Comparison of ENCODE assay signal across 19 mouse cellular contexts in genomic region chr17:59397404-59397803, GRCm38 (mm10).
A peak's percentile ranks its signal among the peaks of the same experiment; 100 is the strongest.
DNase-seq lines count a peak whose midpoint lies in the region; TF ChIP-seq lines count a peak whose summit lies in the region.
"Had no signal": no experiment of that assay in that cellular context is flagged by ENCODE, and none has a peak within 500 bp of the region (broad histone marks: within the 10 kb centered on the region; RNA-seq: fewer than 3 reads in every experiment).

No protein-coding gene starts in this region.

- H3K27me3 ChIP-seq in MEL (ENCODE audit: control insufficient read depth in 1 of 2, insufficient read depth in 2 of 2, low read length in 2 of 2) = no peaks in the 10 kb centered on the region
- H3K27me3 ChIP-seq: CH12.LX had no signal

- no peak overlapping the region for H3K27ac ChIP-seq in MEL (ENCODE audit: control insufficient read depth, low read depth, low read length)

- H3K9me3 ChIP-seq in MEL (replicated peaks; ENCODE audit: insufficient read depth, low read length) = no peaks in the 10 kb centered on the region

- H3K36me3 ChIP-seq in MEL (ENCODE audit: control insufficient read depth in 1 of 2, insufficient read depth in 2 of 2, low read length in 2 of 2) = peaks cover 0 to 5% of the 10 kb centered on the region in 2 experiments; a peak in 1 of 4 replicates
- H3K36me3 ChIP-seq: G1E had no signal

- intact Hi-C loops in heart, postnatal 14 days (cut with DNase I) = no loop called here

- H3K9ac ChIP-seq in MEL (ENCODE audit: control insufficient read depth, low read depth, low read length, poor library complexity, severe bottlenecking) = no peak overlapping the region

- peaks cover 0 to 3% of the 10 kb centered on the region in 2 experiments; a peak in 2 of 4 replicates for H3K4me1 ChIP-seq in MEL (ENCODE audit: control insufficient read depth in 1 of 2, insufficient read depth in 2 of 2, low read length in 2 of 2)

- DNase-seq in MEL (ENCODE audit: low read depth, low spot score) = peak; percentile 64
- DNase-seq in MEL-GATA-1-ER (ENCODE audit: extremely low read depth, low read depth) = peak; percentile 39
- no peak for DNase-seq in heart, postnatal 14 days
- DNase-seq in adrenal gland, adult (ENCODE audit: inconsistent age in 2 of 2, low spot score in 1 of 2) = no peak
- DNase-seq: adrenal gland, adult 2 months; adrenal gland, adult 8-10 months; adrenal gland, postnatal 10 days; adrenal gland, postnatal 14 days; adrenal gland, postnatal 25 days; adrenal gland, postnatal 36 days; B cell, adult 2 months; cerebellum, adult 11 months; cerebellum, adult 11-12 months; cerebellum, adult 18-20 months; cerebellum, adult 2 months; cerebellum, adult 8-10 months; cerebellum, adult 9-10 months had no signal

- H3K4me3 ChIP-seq in MEL (ENCODE audit: control insufficient read depth in 1 of 2, insufficient read depth in 1 of 2, low read depth in 2 of 2, low read length in 2 of 2) = no peak overlapping the region

- peak; percentile 82 to 92 for TF ChIP-seq EP300 in MEL (IDR thresholded peaks at IDR 0.05; ENCODE audit: low read depth in 1 of 2, low read length in 2 of 2)

- no peak for TF ChIP-seq POLR2A in MEL (IDR thresholded peaks at IDR 0.05; ENCODE audit: control insufficient read depth in 1 of 2, insufficient read depth in 1 of 2, low read depth in 1 of 2, low read length in 2 of 2, poor library complexity in 1 of 2)

- H3K79me2 ChIP-seq in MEL (ENCODE audit: control insufficient read depth, insufficient read depth, low read length, poor library complexity) = no peaks in the 10 kb centered on the region

- TF ChIP-seq RAD21 in MEL (IDR thresholded peaks at IDR 0.05; ENCODE audit: low read depth, low read length) = no peak

- no peak for TF ChIP-seq CTCF in MEL (IDR thresholded peaks at IDR 0.05 in 2 of 3, conservative IDR thresholded peaks at IDR 0.05 in 1 of 3; ENCODE audit: control insufficient read depth in 1 of 3, insufficient read depth in 1 of 3, low read depth in 2 of 3, low read length in 3 of 3, poor library complexity in 1 of 3, severe bottlenecking in 1 of 3)

TF ChIP-seq in MEL, 35 proteins besides CTCF, POLR2A, EP300 and RAD21:
- peak; percentile 99 for TF ChIP-seq RCOR1 (IDR thresholded peaks at IDR 0.05; ENCODE audit: low read depth, low read length)
- TF ChIP-seq SIN3A (IDR thresholded peaks at IDR 0.05; ENCODE audit: low read length) = no peak
- TF ChIP-seq UBTF (IDR thresholded peaks at IDR 0.05; ENCODE audit: borderline replicate concordance, insufficient read depth, low read depth, low read length) = no peak
- TF ChIP-seq ZC3H11A (IDR thresholded peaks at IDR 0.05; ENCODE audit: low read depth, low read length) = no peak
- peak; percentile 54; the same call in 1 of the 2 replicates for TF ChIP-seq MAFK (IDR thresholded peaks at IDR 0.05; ENCODE audit: borderline replicate concordance, low read depth, low read length)
- no peak for TF ChIP-seq SMC3 (IDR thresholded peaks at IDR 0.05; ENCODE audit: low read depth, low read length)
- no peak for TF ChIP-seq KAT2A (conservative IDR thresholded peaks at IDR 0.05; ENCODE audit: low read depth, low read length)
- no peak for TF ChIP-seq BHLHE40 (IDR thresholded peaks at IDR 0.05; ENCODE audit: borderline replicate concordance, low read depth, low read length)
- no peak for TF ChIP-seq E2F4 (IDR thresholded peaks at IDR 0.05; ENCODE audit: borderline replicate concordance, low read depth, low read length)
- TF ChIP-seq MAX (IDR thresholded peaks at IDR 0.05; ENCODE audit: low read length) = no peak
- TF ChIP-seq TCF12 (IDR thresholded peaks at IDR 0.05; ENCODE audit: low read depth, low read length) = peak; percentile 70
- no peak for TF ChIP-seq MXI1 (IDR thresholded peaks at IDR 0.05; ENCODE audit: low read depth, low read length)
- no peak for TF ChIP-seq ZMIZ1 (IDR thresholded peaks at IDR 0.05; ENCODE audit: low read depth, low read length)
- TF ChIP-seq ETS1 (IDR thresholded peaks at IDR 0.05; ENCODE audit: low read depth, low read length) = peak; percentile 39; the same call in 1 of the 2 replicates
- no peak for TF ChIP-seq TAL1 (IDR thresholded peaks at IDR 0.05; ENCODE audit: low read length)
- no peak for TF ChIP-seq MYB (IDR thresholded peaks at IDR 0.05; ENCODE audit: low read depth, low read length)
- TF ChIP-seq POLR2AphosphoS2 (IDR thresholded peaks at IDR 0.05; ENCODE audit: low read length) = no peak
- TF ChIP-seq ZKSCAN1 (IDR thresholded peaks at IDR 0.05; ENCODE audit: low read depth, low read length) = no peak
- peak; percentile 88 for TF ChIP-seq ZNF384 (IDR thresholded peaks at IDR 0.05; ENCODE audit: low read depth, low read length)
- no peak for TF ChIP-seq MYC (IDR thresholded peaks at IDR 0.05; ENCODE audit: low read depth, low read length)
- peak; percentile 91 for TF ChIP-seq GATA1 (IDR thresholded peaks at IDR 0.05; ENCODE audit: low read depth, low read length)
- TF ChIP-seq USF1 (IDR thresholded peaks at IDR 0.05; ENCODE audit: low read depth, low read length) = no peak
- no peak for TF ChIP-seq ELF1 (IDR thresholded peaks at IDR 0.05; ENCODE audit: low read depth, low read length)
- TF ChIP-seq MAZ (IDR thresholded peaks at IDR 0.05; ENCODE audit: low read depth, low read length) = no peak
- no peak for TF ChIP-seq POLR2AphosphoS5 (IDR thresholded peaks at IDR 0.05; ENCODE audit: borderline replicate concordance, low read depth, low read length)
- no peak for TF ChIP-seq GABPA (IDR thresholded peaks at IDR 0.05; ENCODE audit: low read depth, low read length)
- no peak for TF ChIP-seq NRF1 (IDR thresholded peaks at IDR 0.05; ENCODE audit: insufficient read depth, low read depth, low read length, poor library complexity, severe bottlenecking)
- TF ChIP-seq CHD1 (IDR thresholded peaks at IDR 0.05; ENCODE audit: low read depth, low read length) = no peak
- no peak for TF ChIP-seq CHD2 (IDR thresholded peaks at IDR 0.05; ENCODE audit: low read length)
- TF ChIP-seq HCFC1 (IDR thresholded peaks at IDR 0.05; ENCODE audit: low read depth, low read length) = 0 out of 2 replicates have a peak, but pooled peaks have one; percentile 13
TF ChIP-seq in MEL: peak in this region for 7.

Comparison
In these comparisons a context has a peak if more than half of its experiments do, and no peak if none do; other contexts are left out.
1. DNase-seq: peak in MEL (single experiment) and MEL-GATA-1-ER (single experiment); none in heart, postnatal 14 days (0 of 2) and adrenal gland, adult (0 of 2).